Mouse (Mus musculus) CH12.LX (cell line): ENCODE results near the gene Fam71e1. TPM values are rescaled to one million over a fixed set of nuclear protein-coding genes. Genes with fewer than 3 reads are reported as not detected.

Source experiments
- DNase-seq: peaks from one replicate; pipeline ENCODE4 v3.0.0-alpha.2; 2013; ENCODE audit errors: extremely low read depth
- H3K27ac ChIP-seq: 2 replicates; pipeline ENCODE4 v1.5.1; 2012; ENCODE audit warnings: low read depth, mild to moderate bottlenecking, control low read depth, moderate library complexity; ENCODE audit not compliant: insufficient read depth
- H3K27me3 ChIP-seq: replicated peaks from 2 replicates; pipeline ENCODE3; 2012; ENCODE audit warnings: inconsistent platforms
- H3K36me3 ChIP-seq, 2 experiments: replicated peaks in 1 of 2; 2 replicates each; pipeline versions ENCODE3 to v1.6.1; 2012; ENCODE audit warnings: inconsistent platforms in 1 of 2, low read length in 1 of 2, mild to moderate bottlenecking in 1 of 2, mixed read lengths in 1 of 2, moderate library complexity in 1 of 2; ENCODE audit not compliant: control insufficient read depth in 1 of 2, insufficient read depth in 1 of 2
- H3K4me1 ChIP-seq, 2 experiments: 2 replicates each; pipeline ENCODE4 v1.6.1; 2012; ENCODE audit warnings: inconsistent platforms in 1 of 2, moderate library complexity in 1 of 2; ENCODE audit not compliant: insufficient read depth in 2 of 2, control insufficient read depth in 1 of 2
- H3K4me2 ChIP-seq: 2 replicates; pipeline ENCODE4 v1.6.1; 2012; ENCODE audit warnings: low read depth, mild to moderate bottlenecking, control low read depth; ENCODE audit not compliant: poor library complexity, insufficient read depth, severe bottlenecking
- H3K4me3 ChIP-seq, 3 experiments: fragments of 150-350 bp in 1 of 3; sonication (generic) in 1 of 3; replicated peaks in 1 of 3; 2 replicates each; pipeline versions ENCODE3 to v1.5.1; 2011 to 2012; ENCODE audit warnings: low read depth in 2 of 3, low read length in 2 of 3, mild to moderate bottlenecking in 2 of 3, moderate library complexity in 2 of 3, control low read depth in 1 of 3, improper control_type of control experiment in 1 of 3, inconsistent platforms in 1 of 3, mixed read lengths in 1 of 3; ENCODE audit not compliant: poor library complexity in 1 of 3
- H3K79me2 ChIP-seq: replicated peaks from 2 replicates; pipeline ENCODE4 v1.6.1; 2012; ENCODE audit warnings: mild to moderate bottlenecking, moderate library complexity; ENCODE audit not compliant: control insufficient read depth, poor library complexity, insufficient read depth, severe bottlenecking; ENCODE audit errors: extremely low read depth
- H3K9ac ChIP-seq: 2 replicates; pipeline ENCODE4 v1.6.1; 2012; ENCODE audit warnings: low read depth, mild to moderate bottlenecking, control low read depth, moderate library complexity; ENCODE audit not compliant: insufficient read depth
- H3K9me3 ChIP-seq: replicated peaks from 2 replicates; pipeline ENCODE3; 2012; ENCODE audit warnings: low read length, inconsistent platforms, mixed read lengths
- BHLHE40 ChIP-seq: IDR thresholded peaks from 2 replicates; pipeline ENCODE4 v1.6.1; 2011; ENCODE audit warnings: mild to moderate bottlenecking, low read depth, low read length, improper control_type of control experiment
- CHD1 ChIP-seq: IDR thresholded peaks from 2 replicates; pipeline ENCODE4 v1.6.1; 2012; ENCODE audit warnings: low read depth, low read length, improper control_type of control experiment, inconsistent platforms
- CTCF ChIP-seq, 2 experiments: IDR thresholded peaks in 1 of 2; conservative IDR thresholded peaks in 1 of 2; 2 replicates each; pipeline ENCODE4 v1.5.1; 2011 to 2012; ENCODE audit warnings: low read depth in 2 of 2, low read length in 2 of 2, improper control_type of control experiment in 1 of 2, inconsistent platforms in 1 of 2, mild to moderate bottlenecking in 1 of 2, moderate library complexity in 1 of 2
- E2F4 ChIP-seq: IDR thresholded peaks from 2 replicates; pipeline ENCODE4 v1.6.1; 2011; ENCODE audit warnings: low read depth, low read length, improper control_type of control experiment; ENCODE audit not compliant: insufficient replicate concordance
- ELF1 ChIP-seq: IDR thresholded peaks from 2 replicates; pipeline ENCODE4 v1.6.1; 2014; ENCODE audit warnings: low read depth, mild to moderate bottlenecking, inconsistent platforms, low read length, improper control_type of control experiment
- ETS1 ChIP-seq: conservative IDR thresholded peaks from 2 replicates; pipeline ENCODE4 v1.6.1; 2012; ENCODE audit warnings: low read depth, mild to moderate bottlenecking, inconsistent platforms, low read length, improper control_type of control experiment, moderate library complexity
- HCFC1 ChIP-seq: IDR thresholded peaks from 2 replicates; pipeline ENCODE4 v1.6.1; 2012; ENCODE audit warnings: low read depth, mild to moderate bottlenecking, inconsistent platforms, low read length, improper control_type of control experiment
- IRF4 ChIP-seq: IDR thresholded peaks from 2 replicates; pipeline ENCODE4 v1.6.1; 2014; ENCODE audit warnings: low read depth, mild to moderate bottlenecking, inconsistent platforms, low read length, improper control_type of control experiment
- JUN ChIP-seq: IDR thresholded peaks from 2 replicates; pipeline ENCODE4 v1.6.1; 2011; ENCODE audit warnings: low read depth, mild to moderate bottlenecking, low read length, improper control_type of control experiment, moderate library complexity; ENCODE audit not compliant: insufficient read depth
- MEF2A ChIP-seq: IDR thresholded peaks from 2 replicates; pipeline ENCODE4 v1.6.1; 2014; ENCODE audit warnings: low read depth, mild to moderate bottlenecking, inconsistent platforms, low read length, improper control_type of control experiment, borderline replicate concordance
- MXI1 ChIP-seq: IDR thresholded peaks from 2 replicates; pipeline ENCODE4 v1.6.1; 2011; ENCODE audit warnings: mild to moderate bottlenecking, low read depth, low read length, improper control_type of control experiment
- NELFE ChIP-seq: IDR thresholded peaks from 2 replicates; pipeline ENCODE4 v1.6.1; 2011; ENCODE audit warnings: low read depth, low read length, improper control_type of control experiment
- PAX5 ChIP-seq: IDR thresholded peaks from 2 replicates; pipeline ENCODE4 v1.6.1; 2012; ENCODE audit warnings: low read length, inconsistent platforms, mixed read lengths
- POLR2A ChIP-seq: IDR thresholded peaks from 2 replicates; pipeline ENCODE4 v1.6.1; 2011; ENCODE audit warnings: low read depth, mild to moderate bottlenecking, improper control_type of control experiment, low read length
- RAD21 ChIP-seq: IDR thresholded peaks from 2 replicates; pipeline ENCODE4 v1.6.1; 2011; ENCODE audit warnings: low read depth, mild to moderate bottlenecking, low read length, improper control_type of control experiment, moderate library complexity
- TCF12 ChIP-seq: IDR thresholded peaks from 2 replicates; pipeline ENCODE4 v1.6.1; 2014; ENCODE audit warnings: low read depth, mild to moderate bottlenecking, inconsistent platforms, low read length, improper control_type of control experiment
- UBTF ChIP-seq: IDR thresholded peaks from 2 replicates; pipeline ENCODE4 v1.6.1; 2012; ENCODE audit warnings: low read depth, mild to moderate bottlenecking, inconsistent platforms, low read length, improper control_type of control experiment, moderate library complexity
- USF1 ChIP-seq: IDR thresholded peaks from 2 replicates; pipeline ENCODE4 v1.6.1; 2014; ENCODE audit warnings: low read depth, mild to moderate bottlenecking, inconsistent platforms, low read length, improper control_type of control experiment
- ZMIZ1 ChIP-seq: IDR thresholded peaks from 2 replicates; pipeline ENCODE4 v1.6.1; 2012; ENCODE audit warnings: low read depth, mild to moderate bottlenecking, inconsistent platforms, low read length, improper control_type of control experiment
- ZNF384 ChIP-seq: IDR thresholded peaks from 2 replicates; pipeline ENCODE4 v1.6.1; 2012; ENCODE audit warnings: low read depth, low read length, improper control_type of control experiment, inconsistent platforms
- dilution Hi-C: fragments of 300-500 bp; cut with MboI; formaldehyde crosslinking; loops from 2 replicates; pipeline ENCODE4 v1.14.3; 2020; ENCODE audit warnings: low sequenced_read_pairs; ENCODE audit not compliant: extremely low pct_unique_long_range_greater_than_20kb, extremely low pct_ligation_motif_present
- in situ Hi-C: fragments of 300-500 bp; cut with MboI; formaldehyde crosslinking; loops from 3 replicates; pipeline ENCODE4 v1.14.3; 2019; ENCODE audit warnings: low sequenced_read_pairs, low pct_ligation_motif_present, low pct_unique_long_range_greater_than_20kb, mixed read lengths
- polyA plus RNA-seq: library from polyadenylated mRNA; unstranded; fragments of >175 nt; gene quantifications from 2 replicates; pipeline ENCODE4 v1.2.1, GENCODE M21; 2012; ENCODE audit warnings: low read depth; ENCODE audit not compliant: insufficient read length
- total RNA-seq, 2 experiments: library from RNA; depleted of rRNA; stranded (reverse); fragments of 300-350 nt in 1 of 2; fragments of >200 nt in 1 of 2; gene quantifications; 2 replicates each; pipeline ENCODE4 v1.2.3; 2012 to 2014

The Fam71e1 gene
- total and polyA plus RNA-seq, 3 experiments = 0.39 to 1.2 TPM; not detected in 1

DNA sequence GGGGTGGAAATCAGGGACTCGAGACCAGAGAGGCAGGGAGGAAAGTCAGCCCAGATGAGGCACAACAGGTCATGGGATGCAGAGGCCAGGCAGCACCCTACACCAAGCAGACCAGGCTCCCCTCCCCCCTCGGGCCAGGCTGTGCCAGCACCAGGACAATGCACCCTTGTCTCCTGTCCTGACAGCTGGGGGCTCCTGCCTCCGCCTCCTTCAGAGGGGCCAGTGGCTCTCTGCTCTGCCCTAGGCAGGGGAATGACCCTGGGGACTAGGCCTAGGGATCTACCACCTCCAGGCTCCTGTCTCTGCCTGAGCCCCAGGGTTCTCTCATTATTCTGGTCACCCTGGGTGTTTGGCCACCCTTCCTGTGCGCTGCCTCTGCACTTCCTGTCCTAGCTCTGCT, 22.0 kb upstream of the Fam71e1 start:
- H3K4me2 ChIP-seq = no peak overlapping the region

GRCm38 (mm10) chr7:44475046-44475614, 21.3 kb upstream of the Fam71e1 start:
- Histone ChIP-seq H3K27me3 (peaks cover 50% of the 10 kb centered on the region), H3K4me1 (peaks cover 4 to 15% of the 10 kb centered on the region in 2 experiments; a peak in 2 of 4 replicates)
- TF ChIP-seq NELFE = no peak
- no peak for TF ChIP-seq ETS1
- no peak for TF ChIP-seq HCFC1
- TF ChIP-seq JUN = no peak
- no peak for TF ChIP-seq RAD21
- TF ChIP-seq PAX5 = no peak
- TF ChIP-seq BHLHE40 = no peak
- no peak for TF ChIP-seq CTCF (conservative IDR thresholded peaks at IDR 0.05 in 1 of 2, IDR thresholded peaks at IDR 0.05 in 1 of 2; ENCODE audit: low read depth in 2 of 2, low read length in 2 of 2)
- TF ChIP-seq MEF2A = no peak
- TF ChIP-seq ELF1 = no peak
- no peak for TF ChIP-seq UBTF
- no peak for TF ChIP-seq E2F4
- no peak for TF ChIP-seq IRF4
- TF ChIP-seq MXI1 = no peak
- TF ChIP-seq TCF12 = no peak
- no peak for TF ChIP-seq ZNF384
- no peak for TF ChIP-seq ZMIZ1
- TF ChIP-seq USF1 = no peak
- TF ChIP-seq, all 38 proteins: peak for 0
- H3K79me2 ChIP-seq = no peaks in the 10 kb centered on the region
- no peak overlapping the region for H3K9ac ChIP-seq
- DNase-seq = no peak
- in situ Hi-C loops (no loop called here), dilution Hi-C loops (no loop called here)
- H3K36me3 ChIP-seq = peaks cover 4 to 18% of the 10 kb centered on the region in 2 experiments
- no peak overlapping the region for H3K27ac ChIP-seq
- H3K4me3 ChIP-seq = no peak overlapping the region
- H3K9me3 ChIP-seq = no peaks in the 10 kb centered on the region
- no peak overlapping the region for H3K4me2 ChIP-seq

More for the DNA sequence above, 22.0 kb upstream of the Fam71e1 start:
- dilution Hi-C loops = no loop called here
- Histone ChIP-seq H3K27me3 (peaks cover 44% of the 10 kb centered on the region), H3K9me3 (no peaks in the 10 kb centered on the region), H3K4me3 (no peak overlapping the region), H3K4me1 (peaks cover 4 to 17% of the 10 kb centered on the region in 2 experiments; a peak in 2 of 4 replicates)
- DNase-seq = no peak
- TF ChIP-seq CHD1 = no peak
- no peak for TF ChIP-seq ZNF384
- no peak for TF ChIP-seq POLR2A
- TF ChIP-seq, all 38 proteins: peak for 0
- Histone ChIP-seq H3K9ac (no peak overlapping the region), H3K27ac (no peak overlapping the region), H3K79me2 (no peaks in the 10 kb centered on the region), H3K36me3 (peaks cover 4 to 25% of the 10 kb centered on the region in 2 experiments)
- in situ Hi-C loops = loop anchor here (5.0 kb wide), 1 partner anchor 72 kb away; no protein-coding TSS in a partner anchor
